Mouse (Mus musculus): Measurements from ENCODE around the gene Plekhb2. TPM values are rescaled to one million over a fixed set of nuclear protein-coding genes. Genes with fewer than 3 reads are reported as not detected.

Plekhb2 gene
- polyA plus RNA-seq, 1 experiment from 2014 or later: 18.0 TPM

DNA sequence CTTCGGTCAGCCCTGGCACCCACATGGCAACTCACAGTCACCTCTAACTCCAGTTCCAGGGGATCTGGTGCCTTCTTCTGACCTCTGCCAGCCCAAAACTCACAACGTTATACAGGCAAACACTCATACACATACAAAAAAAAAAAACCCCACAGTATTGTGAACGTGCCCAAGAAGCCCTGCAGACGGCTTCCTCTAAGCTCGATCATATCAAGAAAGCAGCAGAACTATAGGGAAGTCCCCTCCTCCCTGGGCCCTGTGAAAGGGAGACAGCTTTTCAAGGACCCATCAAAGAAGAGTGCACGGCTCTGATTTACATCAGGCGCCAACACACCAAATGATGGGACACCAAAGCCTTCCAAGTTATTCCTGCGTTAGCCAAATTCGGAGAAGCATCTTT is 23.9 kb upstream of the Plekhb2 start:
- Histone ChIP-seq H3K27me3 (replicated peaks; ENCODE audit: control insufficient read depth, insufficient read depth, low read length) (no peaks in the 10 kb centered on the region), H3K4me2 (no peak overlapping the region), H3K27ac (ENCODE audit: low read depth, low read length) (no peak overlapping the region), H3K4me3 (ENCODE audit: low read depth, low read length) (no peak overlapping the region), H3K4me1 (replicated peaks; ENCODE audit: control insufficient read depth, insufficient read depth, low read length) (no peaks in the 10 kb centered on the region), H3K9ac (ENCODE audit: low read depth, low read length) (no peak overlapping the region), H3K9me3 (ENCODE audit: control insufficient read depth, low read length) (no peaks in the 10 kb centered on the region), H3K36me3 (ENCODE audit: control insufficient read depth, insufficient read depth, low read length) (peaks cover 26% of the 10 kb centered on the region)
- ATAC-seq (replicated peaks; ENCODE audit: low FRiP score): no peak
- no peak for DNase-seq (ENCODE audit: low spot score)
- 87% methylated on average over 9 of the region's 9 CpGs for WGBS

- Histone ChIP-seq H3K9me3 (ENCODE audit: control insufficient read depth, low read length) (no peaks in the 10 kb centered on the region), H3K4me2 (no peak overlapping the region), H3K4me1 (replicated peaks; ENCODE audit: control insufficient read depth, insufficient read depth, low read length) (no peaks in the 10 kb centered on the region), H3K27me3 (replicated peaks; ENCODE audit: control insufficient read depth, insufficient read depth, low read length) (no peaks in the 10 kb centered on the region), H3K27ac (ENCODE audit: low read depth, low read length) (no peak overlapping the region), H3K4me3 (ENCODE audit: low read depth, low read length) (no peak overlapping the region), H3K36me3 (ENCODE audit: control insufficient read depth, insufficient read depth, low read length) (peaks cover 18% of the 10 kb centered on the region), H3K9ac (ENCODE audit: low read depth, low read length) (no peak overlapping the region)
- DNase-seq (ENCODE audit: low spot score) (no peak), ATAC-seq (replicated peaks; ENCODE audit: low FRiP score) (no peak)
- WGBS: 76% methylated on average over 7 of the region's 7 CpGs
These were observed 21.9 kb upstream of the Plekhb2 start for GRCm38 (mm10) chr1:34827900-34828299.

GRCm38 (mm10) chr1:34828528-34829294 is 21.1 kb upstream of the Plekhb2 start:
- H3K27me3 ChIP-seq (replicated peaks; ENCODE audit: control insufficient read depth, insufficient read depth, low read length): no peaks in the 10 kb centered on the region
- no peak for ATAC-seq (replicated peaks; ENCODE audit: low FRiP score)
- H3K27ac ChIP-seq (ENCODE audit: low read depth, low read length): no peak overlapping the region
- no peaks in the 10 kb centered on the region for H3K9me3 ChIP-seq (ENCODE audit: control insufficient read depth, low read length)
- no peak overlapping the region for H3K4me2 ChIP-seq
- 88% methylated on average over 5 of the region's 5 CpGs for WGBS
- H3K4me3 ChIP-seq (ENCODE audit: low read depth, low read length): no peak overlapping the region
- DNase-seq (ENCODE audit: low spot score): no peak
- H3K9ac ChIP-seq (ENCODE audit: low read depth, low read length): no peak overlapping the region
- H3K36me3 ChIP-seq (ENCODE audit: control insufficient read depth, insufficient read depth, low read length): peaks cover 15% of the 10 kb centered on the region
- H3K4me1 ChIP-seq (replicated peaks; ENCODE audit: control insufficient read depth, insufficient read depth, low read length): no peaks in the 10 kb centered on the region

GRCm38 (mm10) chr1:34830934-34831333 is 18.8 kb upstream of the Plekhb2 start:
- no peak overlapping the region for H3K4me2 ChIP-seq
- no peaks in the 10 kb centered on the region for H3K4me1 ChIP-seq (replicated peaks; ENCODE audit: control insufficient read depth, insufficient read depth, low read length)
- no peaks in the 10 kb centered on the region for H3K9me3 ChIP-seq (ENCODE audit: control insufficient read depth, low read length)
- H3K4me3 ChIP-seq (ENCODE audit: low read depth, low read length): no peak overlapping the region
- no peak overlapping the region for H3K27ac ChIP-seq (ENCODE audit: low read depth, low read length)
- WGBS: 79% methylated on average over 2 of the region's 2 CpGs
- H3K27me3 ChIP-seq (replicated peaks; ENCODE audit: control insufficient read depth, insufficient read depth, low read length): no peaks in the 10 kb centered on the region
- H3K36me3 ChIP-seq (ENCODE audit: control insufficient read depth, insufficient read depth, low read length): peaks cover 13% of the 10 kb centered on the region; the same call in 1 of the 2 replicates
- DNase-seq (ENCODE audit: low spot score) (no peak), ATAC-seq (replicated peaks; ENCODE audit: low FRiP score) (no peak)
- H3K9ac ChIP-seq (ENCODE audit: low read depth, low read length): no peak overlapping the region

- ATAC-seq (replicated peaks; ENCODE audit: low FRiP score): no peak
- H3K9me3 ChIP-seq (ENCODE audit: control insufficient read depth, low read length): no peaks in the 10 kb centered on the region
- WGBS: 54% methylated on average over 1 of the region's 1 CpGs
- H3K4me2 ChIP-seq: no peak overlapping the region
- H3K27me3 ChIP-seq (replicated peaks; ENCODE audit: control insufficient read depth, insufficient read depth, low read length): no peaks in the 10 kb centered on the region
- H3K27ac ChIP-seq (ENCODE audit: low read depth, low read length): no peak overlapping the region
- no peaks in the 10 kb centered on the region for H3K4me1 ChIP-seq (replicated peaks; ENCODE audit: control insufficient read depth, insufficient read depth, low read length)
- no peak overlapping the region for H3K4me3 ChIP-seq (ENCODE audit: low read depth, low read length)
- no peak overlapping the region for H3K9ac ChIP-seq (ENCODE audit: low read depth, low read length)
- peaks cover 13% of the 10 kb centered on the region; the same call in 1 of the 2 replicates for H3K36me3 ChIP-seq (ENCODE audit: control insufficient read depth, insufficient read depth, low read length)
- DNase-seq (ENCODE audit: low spot score): no peak
These were observed 18.4 kb upstream of the Plekhb2 start for GRCm38 (mm10) chr1:34831381-34831780.

DNA sequence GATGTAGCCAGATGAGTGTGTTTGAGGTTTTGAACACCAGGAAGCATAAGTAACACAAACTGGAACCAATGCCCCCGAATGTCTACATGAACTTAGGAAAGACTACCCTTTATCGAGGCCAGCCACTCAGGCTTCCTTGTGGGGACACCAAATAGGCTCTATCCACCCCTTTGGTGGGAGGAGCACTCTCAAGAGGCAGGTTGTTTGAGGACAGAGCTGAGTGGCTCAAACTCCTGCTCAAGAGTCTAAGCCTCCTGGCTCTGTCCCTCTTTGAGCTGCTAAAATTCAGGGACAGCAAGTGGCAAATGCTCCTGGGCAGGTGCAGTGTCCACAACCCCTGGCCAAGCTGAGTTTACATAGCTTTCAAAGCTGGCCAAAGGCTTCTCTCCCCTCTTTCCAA is 14.9 kb upstream of the Plekhb2 start:
- no peaks in the 10 kb centered on the region for H3K9me3 ChIP-seq (ENCODE audit: control insufficient read depth, low read length)
- no peak overlapping the region for H3K27ac ChIP-seq (ENCODE audit: low read depth, low read length)
- DNase-seq (ENCODE audit: low spot score) (no peak), ATAC-seq (replicated peaks; ENCODE audit: low FRiP score) (no peak)
- peaks cover 11% of the 10 kb centered on the region for H3K4me1 ChIP-seq (replicated peaks; ENCODE audit: control insufficient read depth, insufficient read depth, low read length)
- H3K4me2 ChIP-seq: no peak overlapping the region
- peaks cover 8% of the 10 kb centered on the region; the same call in 1 of the 2 replicates for H3K36me3 ChIP-seq (ENCODE audit: control insufficient read depth, insufficient read depth, low read length)
- 80% methylated on average over 2 of the region's 2 CpGs for WGBS
- H3K9ac ChIP-seq (ENCODE audit: low read depth, low read length): no peak overlapping the region
- H3K4me3 ChIP-seq (ENCODE audit: low read depth, low read length): no peak overlapping the region
- no peaks in the 10 kb centered on the region for H3K27me3 ChIP-seq (replicated peaks; ENCODE audit: control insufficient read depth, insufficient read depth, low read length)

DNA sequence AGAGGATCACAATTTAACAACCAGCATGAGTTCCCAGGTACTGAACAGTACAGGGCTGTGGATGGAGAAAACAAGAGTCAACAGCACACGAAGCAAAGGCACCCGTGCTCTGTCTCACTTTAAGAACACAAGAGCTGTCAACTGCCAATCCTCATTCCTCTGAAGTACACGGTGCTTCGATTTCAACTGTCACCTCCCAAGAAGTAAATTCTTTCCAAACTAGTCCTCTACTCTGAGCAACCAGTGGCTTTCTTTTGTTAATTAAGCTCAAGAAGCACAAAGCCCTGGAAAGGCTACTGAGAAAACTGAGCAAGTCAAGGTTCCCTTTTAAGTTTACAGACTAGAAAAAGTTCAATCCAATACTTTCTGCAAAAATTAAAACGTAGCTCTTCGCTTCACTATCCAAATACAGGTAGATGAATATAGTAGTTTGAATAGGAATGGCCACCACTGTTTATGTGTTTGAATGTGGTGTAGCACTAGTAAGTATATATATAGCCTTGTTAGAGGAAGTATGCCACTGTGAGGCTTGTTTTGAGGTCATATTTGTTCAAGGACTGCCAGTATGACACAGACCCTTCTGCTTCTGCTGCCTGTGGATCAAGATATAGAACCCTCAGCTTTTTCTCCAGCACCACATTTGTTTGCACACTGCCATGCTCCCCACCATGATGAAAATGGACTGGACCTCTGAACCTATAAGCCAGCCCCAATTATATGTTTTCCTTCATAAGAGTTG is 11.7 kb upstream of the Plekhb2 start:
- ATAC-seq (replicated peaks; ENCODE audit: low FRiP score) (no peak), DNase-seq (ENCODE audit: low spot score) (no peak)
- H3K9me3 ChIP-seq (ENCODE audit: control insufficient read depth, low read length): no peaks in the 10 kb centered on the region
- no peak overlapping the region for H3K9ac ChIP-seq (ENCODE audit: low read depth, low read length)
- H3K27me3 ChIP-seq (replicated peaks; ENCODE audit: control insufficient read depth, insufficient read depth, low read length): no peaks in the 10 kb centered on the region
- WGBS: 79% methylated on average over 6 of the region's 6 CpGs
- no peak overlapping the region for H3K4me3 ChIP-seq (ENCODE audit: low read depth, low read length)
- no peak overlapping the region for H3K27ac ChIP-seq (ENCODE audit: low read depth, low read length)
- H3K4me2 ChIP-seq: no peak overlapping the region
- H3K4me1 ChIP-seq (replicated peaks; ENCODE audit: control insufficient read depth, insufficient read depth, low read length): peaks cover 28% of the 10 kb centered on the region
- H3K36me3 ChIP-seq (ENCODE audit: control insufficient read depth, insufficient read depth, low read length): peaks cover 5% of the 10 kb centered on the region; the same call in 1 of the 2 replicates

DNA sequence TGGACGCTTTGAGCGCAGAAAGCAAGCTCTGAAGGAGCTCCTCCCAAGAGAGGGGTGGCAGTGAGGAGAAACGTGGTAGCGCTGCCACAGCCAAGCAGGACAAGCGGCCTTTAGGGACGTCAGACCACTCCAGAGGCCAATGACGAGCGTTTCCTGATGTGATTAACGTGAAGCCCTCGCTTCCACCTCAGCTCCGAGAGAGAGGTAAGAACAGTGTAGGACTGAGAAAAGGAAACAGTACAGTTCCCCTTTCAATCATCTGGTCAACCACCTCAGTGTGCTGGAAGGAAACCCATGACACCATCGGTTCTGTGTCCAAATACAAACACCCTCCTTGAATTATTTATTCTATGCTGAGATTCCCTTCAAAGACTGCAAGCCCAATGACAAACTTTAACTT is 10.5 kb upstream of the Plekhb2 start:
- Histone ChIP-seq H3K4me2 (peak overlapping the region; percentile 29; the same call in 1 of the 2 replicates), H3K36me3 (ENCODE audit: control insufficient read depth, insufficient read depth, low read length) (peaks cover 3% of the 10 kb centered on the region; the same call in 1 of the 2 replicates), H3K9ac (ENCODE audit: low read depth, low read length) (no peak overlapping the region), H3K27ac (ENCODE audit: low read depth, low read length) (no peak overlapping the region), H3K9me3 (ENCODE audit: control insufficient read depth, low read length) (no peaks in the 10 kb centered on the region), H3K4me1 (replicated peaks; ENCODE audit: control insufficient read depth, insufficient read depth, low read length) (peaks cover 31% of the 10 kb centered on the region), H3K27me3 (replicated peaks; ENCODE audit: control insufficient read depth, insufficient read depth, low read length) (no peaks in the 10 kb centered on the region), H3K4me3 (ENCODE audit: low read depth, low read length) (no peak overlapping the region)
- 45% methylated on average over 12 of the region's 12 CpGs for WGBS
- no peak for ATAC-seq (replicated peaks; ENCODE audit: low FRiP score)
- DNase-seq (ENCODE audit: low spot score): no peak
